Mouse (Mus musculus) CH12.LX (cell line): ENCODE results near the gene Zfp771. TPM values are rescaled to one million over a fixed set of nuclear protein-coding genes. Genes with fewer than 3 reads are reported as not detected.

Experiments used
- DNase-seq: peaks from one replicate; pipeline ENCODE4 v3.0.0-alpha.2; 2013; ENCODE audit errors: extremely low read depth
- H3K27ac ChIP-seq: 2 replicates; pipeline ENCODE4 v1.5.1; 2012; ENCODE audit warnings: low read depth, mild to moderate bottlenecking, control low read depth, moderate library complexity; ENCODE audit not compliant: insufficient read depth
- H3K27me3 ChIP-seq: replicated peaks from 2 replicates; pipeline ENCODE3; 2012; ENCODE audit warnings: inconsistent platforms
- H3K36me3 ChIP-seq, 2 experiments: replicated peaks in 1 of 2; 2 replicates each; pipeline versions ENCODE3 to v1.6.1; 2012; ENCODE audit warnings: inconsistent platforms in 1 of 2, low read length in 1 of 2, mild to moderate bottlenecking in 1 of 2, mixed read lengths in 1 of 2, moderate library complexity in 1 of 2; ENCODE audit not compliant: control insufficient read depth in 1 of 2, insufficient read depth in 1 of 2
- H3K4me1 ChIP-seq, 2 experiments: 2 replicates each; pipeline ENCODE4 v1.6.1; 2012; ENCODE audit warnings: inconsistent platforms in 1 of 2, moderate library complexity in 1 of 2; ENCODE audit not compliant: insufficient read depth in 2 of 2, control insufficient read depth in 1 of 2
- H3K4me2 ChIP-seq: 2 replicates; pipeline ENCODE4 v1.6.1; 2012; ENCODE audit warnings: low read depth, mild to moderate bottlenecking, control low read depth; ENCODE audit not compliant: poor library complexity, insufficient read depth, severe bottlenecking
- H3K4me3 ChIP-seq, 3 experiments: fragments of 150-350 bp in 1 of 3; sonication (generic) in 1 of 3; replicated peaks in 1 of 3; 2 replicates each; pipeline versions ENCODE3 to v1.5.1; 2011 to 2012; ENCODE audit warnings: low read depth in 2 of 3, low read length in 2 of 3, mild to moderate bottlenecking in 2 of 3, moderate library complexity in 2 of 3, control low read depth in 1 of 3, improper control_type of control experiment in 1 of 3, inconsistent platforms in 1 of 3, mixed read lengths in 1 of 3; ENCODE audit not compliant: poor library complexity in 1 of 3
- H3K79me2 ChIP-seq: replicated peaks from 2 replicates; pipeline ENCODE4 v1.6.1; 2012; ENCODE audit warnings: mild to moderate bottlenecking, moderate library complexity; ENCODE audit not compliant: control insufficient read depth, poor library complexity, insufficient read depth, severe bottlenecking; ENCODE audit errors: extremely low read depth
- H3K9ac ChIP-seq: 2 replicates; pipeline ENCODE4 v1.6.1; 2012; ENCODE audit warnings: low read depth, mild to moderate bottlenecking, control low read depth, moderate library complexity; ENCODE audit not compliant: insufficient read depth
- H3K9me3 ChIP-seq: replicated peaks from 2 replicates; pipeline ENCODE3; 2012; ENCODE audit warnings: low read length, inconsistent platforms, mixed read lengths
- CHD1 ChIP-seq: IDR thresholded peaks from 2 replicates; pipeline ENCODE4 v1.6.1; 2012; ENCODE audit warnings: low read depth, low read length, improper control_type of control experiment, inconsistent platforms
- CHD2 ChIP-seq: IDR thresholded peaks from 2 replicates; pipeline ENCODE4 v1.6.1; 2011; ENCODE audit warnings: low read length, improper control_type of control experiment
- CTCF ChIP-seq, 2 experiments: IDR thresholded peaks in 1 of 2; conservative IDR thresholded peaks in 1 of 2; 2 replicates each; pipeline ENCODE4 v1.5.1; 2011 to 2012; ENCODE audit warnings: low read depth in 2 of 2, low read length in 2 of 2, improper control_type of control experiment in 1 of 2, inconsistent platforms in 1 of 2, mild to moderate bottlenecking in 1 of 2, moderate library complexity in 1 of 2
- ELF1 ChIP-seq: IDR thresholded peaks from 2 replicates; pipeline ENCODE4 v1.6.1; 2014; ENCODE audit warnings: low read depth, mild to moderate bottlenecking, inconsistent platforms, low read length, improper control_type of control experiment
- EP300 ChIP-seq: IDR thresholded peaks from 2 replicates; pipeline ENCODE4 v1.6.1; 2011; ENCODE audit warnings: low read length, improper control_type of control experiment
- ETS1 ChIP-seq: conservative IDR thresholded peaks from 2 replicates; pipeline ENCODE4 v1.6.1; 2012; ENCODE audit warnings: low read depth, mild to moderate bottlenecking, inconsistent platforms, low read length, improper control_type of control experiment, moderate library complexity
- IRF4 ChIP-seq: IDR thresholded peaks from 2 replicates; pipeline ENCODE4 v1.6.1; 2014; ENCODE audit warnings: low read depth, mild to moderate bottlenecking, inconsistent platforms, low read length, improper control_type of control experiment
- JUND ChIP-seq: conservative IDR thresholded peaks from 2 replicates; pipeline ENCODE4 v1.6.1; 2011; ENCODE audit warnings: low read depth, low read length, improper control_type of control experiment
- MAZ ChIP-seq: IDR thresholded peaks from 2 replicates; pipeline ENCODE4 v1.6.1; 2012; ENCODE audit warnings: low read depth, mild to moderate bottlenecking, inconsistent platforms, low read length, improper control_type of control experiment, moderate library complexity
- MEF2A ChIP-seq: IDR thresholded peaks from 2 replicates; pipeline ENCODE4 v1.6.1; 2014; ENCODE audit warnings: low read depth, mild to moderate bottlenecking, inconsistent platforms, low read length, improper control_type of control experiment, borderline replicate concordance
- MXI1 ChIP-seq: IDR thresholded peaks from 2 replicates; pipeline ENCODE4 v1.6.1; 2011; ENCODE audit warnings: mild to moderate bottlenecking, low read depth, low read length, improper control_type of control experiment
- POLR2A ChIP-seq: IDR thresholded peaks from 2 replicates; pipeline ENCODE4 v1.6.1; 2011; ENCODE audit warnings: low read depth, mild to moderate bottlenecking, improper control_type of control experiment, low read length
- RCOR1 ChIP-seq: conservative IDR thresholded peaks from 2 replicates; pipeline ENCODE4 v1.6.1; 2012; ENCODE audit warnings: low read depth, mild to moderate bottlenecking, inconsistent platforms, low read length, improper control_type of control experiment
- SIN3A ChIP-seq: IDR thresholded peaks from 2 replicates; pipeline ENCODE4 v1.6.1; 2012; ENCODE audit warnings: low read length, improper control_type of control experiment, inconsistent platforms
- TBP ChIP-seq: conservative IDR thresholded peaks from 2 replicates; pipeline ENCODE4 v1.6.1; 2011; ENCODE audit warnings: low read depth, low read length, improper control_type of control experiment
- TCF12 ChIP-seq: IDR thresholded peaks from 2 replicates; pipeline ENCODE4 v1.6.1; 2014; ENCODE audit warnings: low read depth, mild to moderate bottlenecking, inconsistent platforms, low read length, improper control_type of control experiment
- USF2 ChIP-seq: conservative IDR thresholded peaks from 2 replicates; pipeline ENCODE4 v1.6.1; 2011; ENCODE audit warnings: low read depth, low read length, improper control_type of control experiment
- ZKSCAN1 ChIP-seq: IDR thresholded peaks from 2 replicates; pipeline ENCODE4 v1.6.1; 2012; ENCODE audit warnings: low read depth, inconsistent platforms, low read length, improper control_type of control experiment, borderline replicate concordance
- ZMIZ1 ChIP-seq: IDR thresholded peaks from 2 replicates; pipeline ENCODE4 v1.6.1; 2012; ENCODE audit warnings: low read depth, mild to moderate bottlenecking, inconsistent platforms, low read length, improper control_type of control experiment
- dilution Hi-C: fragments of 300-500 bp; cut with MboI; formaldehyde crosslinking; loops from 2 replicates; pipeline ENCODE4 v1.14.3; 2020; ENCODE audit warnings: low sequenced_read_pairs; ENCODE audit not compliant: extremely low pct_unique_long_range_greater_than_20kb, extremely low pct_ligation_motif_present
- in situ Hi-C: fragments of 300-500 bp; cut with MboI; formaldehyde crosslinking; loops from 3 replicates; pipeline ENCODE4 v1.14.3; 2019; ENCODE audit warnings: low sequenced_read_pairs, low pct_ligation_motif_present, low pct_unique_long_range_greater_than_20kb, mixed read lengths
- polyA plus RNA-seq: library from polyadenylated mRNA; unstranded; fragments of >175 nt; gene quantifications from 2 replicates; pipeline ENCODE4 v1.2.1, GENCODE M21; 2012; ENCODE audit warnings: low read depth; ENCODE audit not compliant: insufficient read length
- total RNA-seq, 2 experiments: library from RNA; depleted of rRNA; stranded (reverse); fragments of 300-350 nt in 1 of 2; fragments of >200 nt in 1 of 2; gene quantifications; 2 replicates each; pipeline ENCODE4 v1.2.3; 2012 to 2014

Zfp771 gene
- total and polyA plus RNA-seq, 3 experiments, result 26.5 to 35.5 (median 27.0) TPM

- TF ChIP-seq ZMIZ1 (no peak), IRF4 (peak; percentile 14; the same call in 1 of the 2 replicates), TBP (0 out of 2 replicates have a peak, but pooled peaks have one; percentile 20), CHD2 (peak; percentile 86), USF2 (no peak), CTCF (conservative IDR thresholded peaks at IDR 0.05 in 1 of 2, IDR thresholded peaks at IDR 0.05 in 1 of 2; ENCODE audit: low read depth in 2 of 2, low read length in 2 of 2) (peak in 1 of 2 experiments; percentile 32; a peak in 2 of 4 replicates), MAZ (0 out of 2 replicates have a peak, but pooled peaks have one; percentile 13), MXI1 (0 out of 2 replicates have a peak, but pooled peaks have one; percentile 20), ELF1 (no peak)
- no peak for DNase-seq
- peak overlapping the region; percentile 82 for H3K4me2 ChIP-seq
Measured at GRCm38 (mm10) chr7:127296786-127297555, 52.9 kb downstream of the Zfp771 start.

GRCm38 (mm10) chr7:127297586-127298193 is 53.6 kb downstream of the Zfp771 start:
- Histone ChIP-seq H3K79me2 (peaks cover 57% of the 10 kb centered on the region), H3K27ac (peak overlapping the region; percentile 93), H3K27me3 (no peaks in the 10 kb centered on the region), H3K4me3 (peak overlapping the region; percentile 64 to 75 (median 71)), H3K4me2 (peak overlapping the region; percentile 82), H3K9ac (peak overlapping the region; percentile 93), H3K4me1 (peaks cover 3 to 53% of the 10 kb centered on the region in 2 experiments; a peak in 3 of 4 replicates), H3K36me3 (peaks cover 33 to 36% of the 10 kb centered on the region in 2 experiments), H3K9me3 (no peaks in the 10 kb centered on the region)
- in situ Hi-C loops (no loop called here), dilution Hi-C loops (no loop called here)
- TF ChIP-seq EP300 (peak; percentile 51; the same call in 1 of the 2 replicates), ETS1 (peak; percentile 44; the same call in 1 of the 2 replicates), POLR2A (no peak; the same call in 1 of the 2 replicates), ZKSCAN1 (peak; percentile 100), CHD2 (peak; percentile 27; the same call in 1 of the 2 replicates), TCF12 (0 out of 2 replicates have a peak, but pooled peaks have one; percentile 27), TBP (0 out of 2 replicates have a peak, but pooled peaks have one; percentile 13), ELF1 (no peak), RCOR1 (0 out of 2 replicates have a peak, but pooled peaks have one; percentile 26), CHD1 (peak; percentile 67; the same call in 1 of the 2 replicates), JUND (no peak), MEF2A (peak; percentile 48; the same call in 1 of the 2 replicates), SIN3A (peak; percentile 71)
- peak; percentile 63 for DNase-seq

More at GRCm38 (mm10) chr7:127296786-127297555, 52.9 kb downstream of the Zfp771 start:
- peaks cover 3 to 52% of the 10 kb centered on the region in 2 experiments; a peak in 3 of 4 replicates for H3K4me1 ChIP-seq
- H3K27me3 ChIP-seq, result no peaks in the 10 kb centered on the region
- peak overlapping the region; percentile 93 for H3K27ac ChIP-seq
- peaks cover 26 to 29% of the 10 kb centered on the region in 2 experiments for H3K36me3 ChIP-seq
- H3K9ac ChIP-seq, result peak overlapping the region; percentile 93
- H3K9me3 ChIP-seq, result no peaks in the 10 kb centered on the region
- H3K4me3 ChIP-seq, result peak overlapping the region; percentile 64 to 75 (median 71)
- in situ Hi-C loops (no loop called here), dilution Hi-C loops (no loop called here)
- H3K79me2 ChIP-seq, result peaks cover 52% of the 10 kb centered on the region
